Comparison of ENCODE assay signal across 16 mouse cellular contexts in genomic region chr5:124266821-124267220, GRCm38 (mm10). TPM values are rescaled to one million over a fixed set of nuclear protein-coding genes. Genes with fewer than 3 reads are reported as not detected.
A peak's percentile ranks its signal among the peaks of the same experiment; 100 is the strongest.
DNase-seq lines count a peak whose midpoint lies in the region; ATAC-seq lines count a peak whose summit lies in the region.
"Had no signal": no experiment of that assay in that cellular context is flagged by ENCODE, and none has a peak within 500 bp of the region (broad histone marks: within the 10 kb centered on the region; RNA-seq: fewer than 3 reads in every experiment).

No protein-coding gene starts in this region.

- no peak overlapping the region for H3K27ac ChIP-seq in liver, embryonic 11.5 days (ENCODE audit: low read depth, low read length)
- H3K27ac ChIP-seq: midbrain, embryonic 10.5 days had no signal

- H3K4me3 ChIP-seq in liver, embryonic 11.5 days (ENCODE audit: low read depth, low read length) = no peak overlapping the region
- H3K4me3 ChIP-seq: erythroblast, embryonic 14.5 days; midbrain, embryonic 10.5 days; myocyte had no signal

- H3K4me2 ChIP-seq in liver, embryonic 11.5 days = no peak overlapping the region

- WGBS in liver, embryonic 11.5 days = 33% methylated on average over 6 of the region's 6 CpGs

- peaks cover 13% of the 10 kb centered on the region for H3K4me1 ChIP-seq in liver, embryonic 11.5 days (replicated peaks; ENCODE audit: control insufficient read depth, insufficient read depth, low read length)

- no peaks in the 10 kb centered on the region for H3K27me3 ChIP-seq in liver, embryonic 11.5 days (replicated peaks; ENCODE audit: control insufficient read depth, insufficient read depth, low read length)

- peak; percentile 21 to 34 for DNase-seq in adrenal gland, postnatal 36 days
- no peak for DNase-seq in adrenal gland, postnatal 4 days (ENCODE audit: low spot score in 2 of 2)
- no peak for DNase-seq in liver, embryonic 11.5 days (ENCODE audit: low spot score)
- no peak for DNase-seq in liver
- peak; percentile 61 for DNase-seq in lung, postnatal 25 days (ENCODE audit: low spot score)
- DNase-seq in frontal cortex, postnatal 36 days (ENCODE audit: low spot score in 2 of 2) = no peak
- no peak for DNase-seq in layer of hippocampus, adult 9-10 months (ENCODE audit: low spot score)
- DNase-seq: cerebellum, adult 8-10 months; gastrocnemius, postnatal 10 days; thymus, adult 18-20 months had no signal

- no peak overlapping the region for H3K9ac ChIP-seq in liver, embryonic 11.5 days (ENCODE audit: low read depth, low read length)

- H3K9me3 ChIP-seq in liver, embryonic 11.5 days (ENCODE audit: control insufficient read depth, low read length) = no peaks in the 10 kb centered on the region
- H3K9me3 ChIP-seq: midbrain, embryonic 10.5 days had no signal

- peak; percentile 73 for ATAC-seq in liver, embryonic 11.5 days (replicated peaks; ENCODE audit: low FRiP score)
- peak; percentile 83 for ATAC-seq in common myeloid progenitor, adult 5-6 weeks (replicated peaks; ENCODE audit: low read depth, poor library complexity, severe bottlenecking)
- ATAC-seq: forebrain, embryonic 16.5 days; intestine, embryonic 16.5 days had no signal

- peaks cover 10% of the 10 kb centered on the region for H3K36me3 ChIP-seq in liver, embryonic 11.5 days (ENCODE audit: control insufficient read depth, insufficient read depth, low read length)

RNA-seq across cellular contexts. Expression of gene Pitpnm2, which starts 17.3 kb away (rescaled TPM):
- 10 to 100 TPM; 50.0 to 57.2 TPM for total RNA-seq in adrenal gland, postnatal 36 days (2021)
- total RNA-seq in adrenal gland, postnatal 4 days (2021) = 10 to 100 TPM; 51.2 to 56.3 TPM
- polyA plus RNA-seq in liver, embryonic 11.5 days (2014; fragmentation: Nextera tagmentation; extraction: Ambion mirVana) = 5.1 and 5.9 TPM in 2 replicates
- 12.6 and 17.5 TPM in 2 replicates for total RNA-seq in common myeloid progenitor, adult 5-6 weeks (2017)

Comparison
In these comparisons a context has a peak if more than half of its experiments do, and no peak if none do; other contexts are left out.
1. DNase-seq: peak in adrenal gland, postnatal 36 days (2 of 2) and lung, postnatal 25 days (single experiment); none in adrenal gland, postnatal 4 days (0 of 2), liver, embryonic 11.5 days (single experiment), liver (single experiment), frontal cortex, postnatal 36 days (0 of 2) and layer of hippocampus, adult 9-10 months (single experiment).